Mouse (Mus musculus) erythroblast, embryonic 14.5 days (primary cell): ENCODE measurements around the gene Pcp4l1.

Experiments
- GATA1 ChIP-seq: IDR thresholded peaks from 2 replicates; pipeline ENCODE4 v1.6.1; 2012; ENCODE audit warnings: low read length, inconsistent platforms, mixed read lengths
- TAL1 ChIP-seq: IDR thresholded peaks from 3 replicates; pipeline ENCODE4 v1.6.1; 2012; ENCODE audit warnings: low read length, inconsistent platforms, mixed read lengths

DNA sequence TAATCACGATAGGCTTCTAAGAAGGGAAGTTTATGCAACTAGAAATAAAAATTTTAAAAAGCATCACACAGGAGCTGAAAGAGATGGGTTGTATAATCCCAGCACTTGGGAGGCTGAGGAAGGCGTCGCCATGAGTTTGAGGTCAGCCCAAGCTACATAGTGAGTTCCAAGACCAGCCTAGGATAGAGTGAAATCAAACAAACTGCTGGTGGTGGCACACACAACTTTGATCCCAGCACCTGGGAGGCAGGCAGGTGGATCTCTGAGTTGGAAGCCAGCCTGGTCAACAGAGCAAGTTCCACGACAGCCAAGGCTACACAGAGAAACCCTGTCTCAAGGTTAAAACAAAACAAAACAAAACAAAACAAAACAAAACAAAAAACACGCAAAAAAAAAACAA is 36.3 kb upstream of the Pcp4l1 start:
- TF ChIP-seq GATA1: no peak
- TF ChIP-seq TAL1: no peak
